In genomic region chr8:71925791-71926190, GRCm38 (mm10) we compare ENCODE assay signal across 18 mouse cellular contexts.
"Had no signal": no experiment of that assay in that cellular context is flagged by ENCODE, and none has a peak within 500 bp of the region (broad histone marks: within the 10 kb centered on the region; RNA-seq: fewer than 3 reads in every experiment).

No protein-coding gene starts in this region.

- H3K9me3 ChIP-seq: liver, embryonic 13.5 days; liver, embryonic 15.5 days; lung, embryonic 15.5 days; midbrain, embryonic 12.5 days; midbrain, embryonic 15.5 days; neural tube, embryonic 12.5 days had no signal

- ATAC-seq: liver, postnatal 0 days; lung, postnatal 0 days; midbrain, embryonic 15.5 days had no signal

- DNase-seq: liver, embryonic 13.5 days; liver, postnatal 0 days; lung, adult 2 months; lung, postnatal 14 days; lung, postnatal 36 days; right cerebral cortex, postnatal 25 days; right cerebral cortex, postnatal 4 days; thymus, adult 18-20 months; thymus, postnatal 14 days; thymus, postnatal 36 days had no signal

- H3K9ac ChIP-seq: liver, embryonic 13.5 days; liver, embryonic 15.5 days; liver, postnatal 0 days; lung, embryonic 15.5 days; midbrain, embryonic 12.5 days; midbrain, embryonic 15.5 days; neural tube, embryonic 12.5 days had no signal

- H3K27ac ChIP-seq: liver, embryonic 13.5 days; liver, embryonic 15.5 days; lung, embryonic 15.5 days; macrophage; midbrain, embryonic 12.5 days; midbrain, embryonic 15.5 days; neural tube, embryonic 12.5 days had no signal

- H3K4me3 ChIP-seq: liver, embryonic 13.5 days; liver, embryonic 15.5 days; lung, embryonic 15.5 days; midbrain, embryonic 12.5 days; midbrain, embryonic 15.5 days; neural tube, embryonic 12.5 days had no signal

- H3K27me3 ChIP-seq: lung, embryonic 15.5 days; midbrain, embryonic 12.5 days; midbrain, embryonic 15.5 days; neural tube, embryonic 12.5 days had no signal

- H3K4me2 ChIP-seq: liver, embryonic 11.5 days; liver, embryonic 13.5 days; liver, embryonic 15.5 days; lung, embryonic 15.5 days; midbrain, embryonic 12.5 days; midbrain, embryonic 15.5 days; neural tube, embryonic 12.5 days had no signal

- H3K4me1 ChIP-seq: neural tube, embryonic 12.5 days had no signal
